In genomic region chr8:120607885-120608284, GRCm38 (mm10) we compare ENCODE assay signal across 8 mouse cellular contexts. TPM values are rescaled to one million over a fixed set of nuclear protein-coding genes. Genes with fewer than 3 reads are reported as not detected.
DNase-seq lines count a peak whose midpoint lies in the region; ATAC-seq and TF ChIP-seq lines count a peak whose summit lies in the region.

No protein-coding gene starts in this region.

- TF ChIP-seq POLR2A in MEL (IDR thresholded peaks at IDR 0.05; ENCODE audit: control insufficient read depth in 1 of 2, insufficient read depth in 1 of 2, low read depth in 1 of 2, low read length in 2 of 2, poor library complexity in 1 of 2), result no peak

- no peak overlapping the region for H3K27ac ChIP-seq in MEL (ENCODE audit: control insufficient read depth, low read depth, low read length)
- no peak overlapping the region for H3K27ac ChIP-seq in liver, embryonic 11.5 days (ENCODE audit: low read depth, low read length)

- TF ChIP-seq EP300 in MEL (IDR thresholded peaks at IDR 0.05; ENCODE audit: low read depth in 1 of 2, low read length in 2 of 2), result no peak

- peak overlapping the region; percentile 39 for H3K4me2 ChIP-seq in liver, embryonic 11.5 days

- peaks cover 2 to 3% of the 10 kb centered on the region in 2 experiments; a peak in 2 of 4 replicates for H3K4me1 ChIP-seq in MEL (ENCODE audit: control insufficient read depth in 1 of 2, insufficient read depth in 2 of 2, low read length in 2 of 2)
- no peaks in the 10 kb centered on the region for H3K4me1 ChIP-seq in liver, embryonic 11.5 days (replicated peaks; ENCODE audit: control insufficient read depth, insufficient read depth, low read length)

- peak; percentile 54; the same call in 1 of the 2 replicates for ATAC-seq in liver, embryonic 11.5 days (replicated peaks; ENCODE audit: low FRiP score)
- peak; percentile 67 for ATAC-seq in neutrophil, adult 5-6 weeks (ENCODE audit: extremely low read depth, insufficient number of reproducible peaks, low FRiP score, poor library complexity, severe bottlenecking)

- peak; percentile 72 for TF ChIP-seq RAD21 in MEL (IDR thresholded peaks at IDR 0.05; ENCODE audit: low read depth, low read length)

- peak overlapping the region; percentile 64 for H3K9ac ChIP-seq in MEL (ENCODE audit: control insufficient read depth, low read depth, low read length, poor library complexity, severe bottlenecking)
- H3K9ac ChIP-seq in liver, embryonic 11.5 days (ENCODE audit: low read depth, low read length), result no peak overlapping the region

- H3K4me3 ChIP-seq in MEL (ENCODE audit: control insufficient read depth in 1 of 2, insufficient read depth in 1 of 2, low read depth in 2 of 2, low read length in 2 of 2), result peak overlapping the region; percentile 54 to 84
- H3K4me3 ChIP-seq in liver, embryonic 11.5 days (ENCODE audit: low read depth, low read length), result no peak overlapping the region

- DNase-seq in 416B (ENCODE audit: low read depth) (peak; percentile 82), MEL (ENCODE audit: low read depth, low spot score) (peak; percentile 87)
- peak; percentile 81 for DNase-seq in cerebellum, adult 9-10 months
- peak; percentile 81 to 86 for DNase-seq in frontal cortex, postnatal 25 days (ENCODE audit: low spot score in 2 of 2)
- peak; percentile 81 for DNase-seq in kidney, adult 9 months
- DNase-seq in liver, embryonic 11.5 days (ENCODE audit: low spot score), result peak; percentile 68
- peak; percentile 81 for DNase-seq in thymus, postnatal 14 days

- peaks cover 0 to 3% of the 10 kb centered on the region in 2 experiments; a peak in 1 of 4 replicates for H3K36me3 ChIP-seq in MEL (ENCODE audit: control insufficient read depth in 1 of 2, insufficient read depth in 2 of 2, low read length in 2 of 2)
- no peaks in the 10 kb centered on the region for H3K36me3 ChIP-seq in liver, embryonic 11.5 days (ENCODE audit: control insufficient read depth, insufficient read depth, low read length)

- H3K9me3 ChIP-seq in MEL (replicated peaks; ENCODE audit: insufficient read depth, low read length), result no peaks in the 10 kb centered on the region
- H3K9me3 ChIP-seq in liver, embryonic 11.5 days (ENCODE audit: control insufficient read depth, low read length), result no peaks in the 10 kb centered on the region; the same call in 1 of the 2 replicates

- 9% methylated on average over 7 of the region's 7 CpGs for WGBS in liver, embryonic 11.5 days

- TF ChIP-seq CTCF in MEL (IDR thresholded peaks at IDR 0.05 in 2 of 3, conservative IDR thresholded peaks at IDR 0.05 in 1 of 3; ENCODE audit: control insufficient read depth in 1 of 3, insufficient read depth in 1 of 3, low read depth in 2 of 3, low read length in 3 of 3, poor library complexity in 1 of 3, severe bottlenecking in 1 of 3), result peak; percentile 78 to 93 (median 80)

- no peaks in the 10 kb centered on the region for H3K79me2 ChIP-seq in MEL (ENCODE audit: control insufficient read depth, insufficient read depth, low read length, poor library complexity)

- H3K27me3 ChIP-seq in MEL (ENCODE audit: control insufficient read depth in 1 of 2, insufficient read depth in 2 of 2, low read length in 2 of 2), result no peaks in the 10 kb centered on the region
- no peaks in the 10 kb centered on the region for H3K27me3 ChIP-seq in liver, embryonic 11.5 days (replicated peaks; ENCODE audit: control insufficient read depth, insufficient read depth, low read length)

TF ChIP-seq in MEL, 35 proteins besides CTCF, POLR2A, EP300 and RAD21:
- TF ChIP-seq NRF1 (IDR thresholded peaks at IDR 0.05; ENCODE audit: insufficient read depth, low read depth, low read length, poor library complexity, severe bottlenecking), result no peak
- no peak for TF ChIP-seq POLR2AphosphoS5 (IDR thresholded peaks at IDR 0.05; ENCODE audit: borderline replicate concordance, low read depth, low read length)
- TF ChIP-seq CHD2 (IDR thresholded peaks at IDR 0.05; ENCODE audit: low read length), result no peak
- TF ChIP-seq USF2 (IDR thresholded peaks at IDR 0.05; ENCODE audit: borderline replicate concordance in 1 of 2, insufficient read depth in 1 of 2, low read depth in 1 of 2, low read length in 2 of 2), result no peak
- peak; percentile 67 for TF ChIP-seq ZC3H11A (IDR thresholded peaks at IDR 0.05; ENCODE audit: low read depth, low read length)
- peak; percentile 77 for TF ChIP-seq SMC3 (IDR thresholded peaks at IDR 0.05; ENCODE audit: low read depth, low read length)
- TF ChIP-seq E2F4 (IDR thresholded peaks at IDR 0.05; ENCODE audit: borderline replicate concordance, low read depth, low read length), result no peak
- TF ChIP-seq MEF2A (IDR thresholded peaks at IDR 0.05; ENCODE audit: extremely low read depth, insufficient replicate concordance, low read depth, low read length, poor library complexity, severe bottlenecking), result no peak
- no peak for TF ChIP-seq KAT2A (conservative IDR thresholded peaks at IDR 0.05; ENCODE audit: low read depth, low read length)
- no peak for TF ChIP-seq CHD1 (IDR thresholded peaks at IDR 0.05; ENCODE audit: low read depth, low read length)
- TF ChIP-seq MAX (IDR thresholded peaks at IDR 0.05; ENCODE audit: low read length), result no peak
- TF ChIP-seq JUND (IDR thresholded peaks at IDR 0.05; ENCODE audit: low read depth, low read length), result no peak
- no peak for TF ChIP-seq ZKSCAN1 (IDR thresholded peaks at IDR 0.05; ENCODE audit: low read depth, low read length)
- TF ChIP-seq NELFE (IDR thresholded peaks at IDR 0.05; ENCODE audit: low read depth, low read length), result no peak
- TF ChIP-seq MYB (IDR thresholded peaks at IDR 0.05; ENCODE audit: low read depth, low read length), result no peak
- TF ChIP-seq SIN3A (IDR thresholded peaks at IDR 0.05; ENCODE audit: low read length), result peak; percentile 27; the same call in 1 of the 2 replicates
- TF ChIP-seq BHLHE40 (IDR thresholded peaks at IDR 0.05; ENCODE audit: borderline replicate concordance, low read depth, low read length), result no peak
- TF ChIP-seq UBTF (IDR thresholded peaks at IDR 0.05; ENCODE audit: borderline replicate concordance, insufficient read depth, low read depth, low read length), result no peak
- no peak for TF ChIP-seq TCF12 (IDR thresholded peaks at IDR 0.05; ENCODE audit: low read depth, low read length)
- no peak for TF ChIP-seq USF1 (IDR thresholded peaks at IDR 0.05; ENCODE audit: low read depth, low read length)
- TF ChIP-seq ELF1 (IDR thresholded peaks at IDR 0.05; ENCODE audit: low read depth, low read length), result no peak
- no peak for TF ChIP-seq MAFK (IDR thresholded peaks at IDR 0.05; ENCODE audit: borderline replicate concordance, low read depth, low read length)
- TF ChIP-seq GATA1 (IDR thresholded peaks at IDR 0.05; ENCODE audit: low read depth, low read length), result no peak
- TF ChIP-seq MYC (IDR thresholded peaks at IDR 0.05; ENCODE audit: low read depth, low read length), result peak; percentile 42; the same call in 1 of the 2 replicates
- no peak for TF ChIP-seq POLR2AphosphoS2 (IDR thresholded peaks at IDR 0.05; ENCODE audit: low read length)
- no peak for TF ChIP-seq TBP (IDR thresholded peaks at IDR 0.05; ENCODE audit: low read depth, low read length)
- no peak for TF ChIP-seq MAZ (IDR thresholded peaks at IDR 0.05; ENCODE audit: low read depth, low read length)
- TF ChIP-seq ZMIZ1 (IDR thresholded peaks at IDR 0.05; ENCODE audit: low read depth, low read length), result no peak
- no peak; the same call in 1 of the 2 replicates for TF ChIP-seq MXI1 (IDR thresholded peaks at IDR 0.05; ENCODE audit: low read depth, low read length)
- no peak for TF ChIP-seq ZNF384 (IDR thresholded peaks at IDR 0.05; ENCODE audit: low read depth, low read length)
- TF ChIP-seq HCFC1 (IDR thresholded peaks at IDR 0.05; ENCODE audit: low read depth, low read length), result no peak
- TF ChIP-seq ETS1 (IDR thresholded peaks at IDR 0.05; ENCODE audit: low read depth, low read length), result no peak
- TF ChIP-seq TAL1 (IDR thresholded peaks at IDR 0.05; ENCODE audit: low read length), result no peak
- TF ChIP-seq RCOR1 (IDR thresholded peaks at IDR 0.05; ENCODE audit: low read depth, low read length), result no peak

RNA-seq across cellular contexts. Expression of gene Gins2, which starts 18.8 kb away (rescaled TPM):
- 46.1 and 49.3 TPM in 2 replicates for total RNA-seq in MEL (2012; rRNA removed)
- 100 to 1,000 TPM in 1 of 2 experiments, 10 to 100 TPM in 1; 39.6 to 150 TPM for polyA plus RNA-seq in MEL (2012; ENCODE audit: insufficient read depth in 1 of 2, insufficient read length in 2 of 2, low read depth in 1 of 2, low replicate concordance in 2 of 2, missing spikeins in 1 of 2)
- 125 and 127 TPM in 2 replicates for polyA plus RNA-seq in liver, embryonic 11.5 days (2014; fragmentation: Nextera tagmentation; extraction: Ambion mirVana)
- 0.70 and 0.86 TPM in 2 replicates for total RNA-seq in neutrophil, adult 5-6 weeks (2017)

RNA-seq across cellular contexts. Expression of gene 1190005I06Rik, which starts 39.5 kb away (rescaled TPM):
- total RNA-seq in MEL (2012; rRNA removed), result 2.0 and 2.3 TPM in 2 replicates
- polyA plus RNA-seq in MEL (2012; ENCODE audit: insufficient read depth in 1 of 2, insufficient read length in 2 of 2, low read depth in 1 of 2, low replicate concordance in 2 of 2, missing spikeins in 1 of 2), result 1 to 10 TPM in 1 of 2 experiments, not detected in 1; 2.1 TPM
- polyA plus RNA-seq in liver, embryonic 11.5 days (2014; fragmentation: Nextera tagmentation; extraction: Ambion mirVana), result 1.6 and 4.1 TPM in 2 replicates
- total RNA-seq in neutrophil, adult 5-6 weeks (2017), result not detected in 2 replicates

RNA-seq across cellular contexts. Expression of gene Gm27021, which starts 60.0 kb away (rescaled TPM):
- total RNA-seq in MEL (2012; rRNA removed), result 0.54 TPM in 1 of 2 replicates, not detected in the other
- polyA plus RNA-seq in MEL (2012; ENCODE audit: insufficient read depth in 1 of 2, insufficient read length in 2 of 2, low read depth in 1 of 2, low replicate concordance in 2 of 2, missing spikeins in 1 of 2), result under 1 TPM in 1 of 2 experiments, not detected in 1; 0.21 TPM
- 0.69 and 2.4 TPM in 2 replicates for polyA plus RNA-seq in liver, embryonic 11.5 days (2014; fragmentation: Nextera tagmentation; extraction: Ambion mirVana)
- not detected in 2 replicates for total RNA-seq in neutrophil, adult 5-6 weeks (2017)

Comparison
In these comparisons a context has a peak if more than half of its experiments do, and no peak if none do; other contexts are left out.
1. RNA of gene Gins2, which starts 18.8 kb away (total RNA-seq): 46.1 to 49.3 TPM in MEL; 0.70 to 0.86 TPM in neutrophil, adult 5-6 weeks; every median in the first group is over 10 times any median in the second.
2. Peak in every context shown above with its lines, with median percentiles within 50 percentile points of each other: DNase-seq.